Mouse (Mus musculus) erythroid progenitor cell, adult 5-6 weeks (primary cell): ENCODE results near the gene Elp1. TPM values are rescaled to one million over a fixed set of nuclear protein-coding genes. Genes with fewer than 3 reads are reported as not detected.

Experiments
- ATAC-seq: replicated peaks from 2 replicates; pipeline ENCODE4 v1.8.0; 2016; ENCODE audit warnings: moderate number of reproducible peaks, mild to moderate bottlenecking, moderate TSS enrichment, inconsistent platforms; ENCODE audit not compliant: poor library complexity, low FRiP score, severe bottlenecking
- total RNA-seq, 2 experiments: library from RNA; stranded (forward) in 1 of 2; stranded (reverse) in 1 of 2; fragments of 150-400 nt in 1 of 2; fragments of 186-747, 209-891 nt in 1 of 2; gene quantifications; 2 replicates each; pipeline versions ENCODE4 v1.2.3 to v1.2.4; 2015 to 2017; ENCODE audit warnings: low replicate concordance in 2 of 2

Elp1 gene
- total RNA-seq, 2 experiments from 2014 or later = 11.3 to 26.0 TPM

DNA sequence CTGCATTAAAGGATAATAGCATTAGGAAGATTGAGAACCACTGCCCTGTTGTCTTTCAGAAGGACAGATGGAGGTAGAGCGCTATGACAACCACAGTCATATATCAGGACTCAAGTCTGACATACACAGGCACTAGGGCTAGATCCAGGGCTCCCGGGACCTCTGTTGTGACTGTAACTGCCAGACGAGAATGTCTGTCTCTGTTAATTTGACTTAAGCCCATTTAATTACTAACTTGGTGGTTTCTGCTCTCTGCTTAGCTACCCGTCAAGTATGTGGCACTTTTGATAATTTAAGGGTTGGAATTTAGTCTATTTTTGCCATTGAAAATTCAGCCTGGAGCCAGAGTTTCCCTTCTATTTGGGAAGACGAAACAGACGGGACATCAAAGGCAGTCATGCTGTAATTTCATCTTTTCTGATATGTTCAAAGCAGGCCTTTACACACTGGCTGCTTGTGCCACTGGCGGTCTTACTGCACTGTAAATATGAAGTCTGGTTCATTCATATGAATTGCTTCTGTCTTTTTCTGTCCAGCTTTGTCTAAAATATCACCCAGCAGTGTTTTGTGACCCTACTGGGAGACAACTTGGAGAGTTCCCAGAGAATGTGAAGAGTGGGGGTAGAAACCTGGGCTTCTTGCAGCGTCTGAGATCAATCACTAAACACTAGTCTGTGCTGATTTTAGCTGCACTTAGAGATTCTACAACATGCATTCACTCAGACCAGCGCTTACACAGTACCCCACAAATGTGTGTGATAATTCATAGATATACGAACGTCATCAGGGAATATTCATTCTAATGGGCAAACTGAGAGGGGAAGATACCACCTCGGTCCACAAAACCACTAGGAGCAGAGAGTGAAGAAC, 83.3 kb downstream of the Elp1 start:
- no peak for ATAC-seq

DNA sequence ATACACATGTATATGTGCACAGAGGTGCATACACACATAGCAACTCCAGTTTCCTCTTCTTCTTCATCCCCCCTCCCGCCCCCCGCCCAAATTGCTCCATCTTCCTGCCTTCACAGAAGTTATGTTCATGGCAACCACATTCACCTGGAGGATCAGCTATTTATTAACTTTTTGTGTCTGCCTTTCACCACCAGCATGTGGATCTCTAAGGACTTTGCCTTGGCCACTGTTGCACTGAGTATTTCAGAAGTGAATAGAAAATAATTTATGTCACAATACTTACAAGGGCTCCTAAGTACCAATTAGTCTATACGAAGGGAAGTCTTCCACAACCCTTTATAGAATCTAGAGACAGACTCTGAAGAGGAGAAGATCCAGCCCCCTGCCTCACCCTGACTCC, 84.2 kb downstream of the Elp1 start:
- no peak for ATAC-seq

DNA sequence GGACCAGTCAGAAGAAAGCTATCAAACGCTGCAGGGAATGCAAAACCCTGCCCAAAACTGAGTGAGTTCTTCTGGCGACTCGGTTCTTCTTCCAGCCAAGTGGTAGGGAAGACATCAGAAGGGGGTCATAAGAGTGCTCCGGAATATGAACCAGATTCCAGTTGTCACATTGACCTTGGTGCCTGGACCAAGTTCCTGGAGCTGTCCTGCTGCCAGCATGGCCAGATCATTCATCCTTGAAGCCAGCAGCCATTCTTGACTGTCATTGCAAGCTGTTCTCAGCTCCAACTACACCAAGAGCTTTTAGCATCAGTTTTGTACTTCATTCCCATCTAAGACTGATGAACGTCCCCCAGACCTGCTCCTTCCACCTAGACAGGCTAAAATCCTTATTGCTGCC, 85.3 kb downstream of the Elp1 start:
- ATAC-seq = no peak

DNA sequence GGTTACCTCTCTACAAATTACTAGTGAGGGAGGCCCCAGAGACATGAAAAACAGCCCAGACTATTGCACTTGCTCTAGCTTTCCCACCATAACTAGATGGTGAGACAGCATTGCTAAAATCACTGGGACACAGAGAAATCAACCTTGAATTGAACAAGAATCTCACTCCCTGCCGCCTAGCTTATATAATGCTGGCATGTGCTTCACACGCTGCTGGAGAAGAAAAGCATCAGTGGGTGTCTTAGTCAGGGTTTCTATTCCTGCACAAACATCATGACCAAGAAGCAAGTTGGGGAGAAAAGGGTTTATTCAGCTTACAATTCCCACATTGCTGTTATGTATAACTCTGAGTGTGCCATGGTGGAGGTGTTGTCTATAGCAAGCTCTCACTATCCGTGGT, 89.0 kb downstream of the Elp1 start:
- no peak for ATAC-seq

DNA sequence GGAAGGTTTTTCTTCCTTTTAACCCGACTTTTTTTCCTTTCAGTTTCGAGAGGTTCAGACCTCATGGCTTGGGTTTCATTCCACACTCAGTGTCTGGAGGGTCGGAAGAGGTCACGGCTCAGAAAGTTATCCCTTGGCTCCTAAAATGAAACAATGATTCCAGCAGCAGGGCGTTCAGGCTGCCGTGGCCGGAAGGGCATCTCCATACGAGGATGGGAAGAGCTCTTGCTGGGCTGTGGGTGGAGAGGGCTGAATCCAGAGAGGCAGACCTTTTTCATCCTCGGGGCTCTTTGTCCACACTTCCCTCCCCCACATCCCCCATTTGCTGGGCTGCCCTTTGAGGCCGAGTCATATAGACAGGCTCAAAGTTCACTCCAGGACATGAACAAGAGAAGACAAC, 99.9 kb downstream of the Elp1 start:
- ATAC-seq = no peak

Other genes starting within 250 kb of the Elp1 start
- not detected in 2 replicates for gene Gm26657, start 62.3 kb downstream of the Elp1 start, total RNA-seq (2015; ENCODE audit: low replicate concordance)
- gene Gm26657, start 62.3 kb downstream of the Elp1 start, total RNA-seq (2017; ENCODE audit: low replicate concordance) = not detected in 2 replicates
- not detected in 2 replicates for gene Actl7b, start 60.9 kb downstream of the Elp1 start, total RNA-seq (2015; ENCODE audit: low replicate concordance)
- not detected in 2 replicates for gene Actl7b, start 60.9 kb downstream of the Elp1 start, total RNA-seq (2017; ENCODE audit: low replicate concordance)
- gene Actl7a, start 58.9 kb downstream of the Elp1 start, total RNA-seq (2015; ENCODE audit: low replicate concordance) = not detected in 2 replicates
- gene Actl7a, start 58.9 kb downstream of the Elp1 start, total RNA-seq (2017; ENCODE audit: low replicate concordance) = not detected in 2 replicates
- 3.4 and 4.0 TPM in 2 replicates for gene Fam206a, start within 50 bp of the Elp1 start, total RNA-seq (2015; ENCODE audit: low replicate concordance)
- gene Fam206a, start within 50 bp of the Elp1 start, total RNA-seq (2017; ENCODE audit: low replicate concordance) = 3.3 and 10.7 TPM in 2 replicates
- gene Ctnnal1, start 62.9 kb upstream of the Elp1 start, total RNA-seq (2015; ENCODE audit: low replicate concordance) = 0.36 and 0.84 TPM in 2 replicates
- gene Ctnnal1, start 62.9 kb upstream of the Elp1 start, total RNA-seq (2017; ENCODE audit: low replicate concordance) = 3.7 and 5.5 TPM in 2 replicates
- gene Tmem245, start 145.1 kb upstream of the Elp1 start, total RNA-seq (2015; ENCODE audit: low replicate concordance) = 5.4 and 7.5 TPM in 2 replicates
- 0.68 and 3.2 TPM in 2 replicates for gene Tmem245, start 145.1 kb upstream of the Elp1 start, total RNA-seq (2017; ENCODE audit: low replicate concordance)
- not detected in 2 replicates for gene Frrs1l, start 188.1 kb upstream of the Elp1 start, total RNA-seq (2015; ENCODE audit: low replicate concordance)
- not detected in 2 replicates for gene Frrs1l, start 188.1 kb upstream of the Elp1 start, total RNA-seq (2017; ENCODE audit: low replicate concordance)